Mouse (Mus musculus) embryonic fibroblast, embryonic 13.5 days (primary cell): ENCODE measurements around the gene H2-T24. TPM values are rescaled to one million over a fixed set of nuclear protein-coding genes. Genes with fewer than 3 reads are reported as not detected.

Source experiments
- H3K27ac ChIP-seq: 2 replicates; pipeline ENCODE4 v1.5.1; 2012; ENCODE audit warnings: low read length, control low read depth, inconsistent platforms; ENCODE audit not compliant: insufficient read depth
- H3K4me1 ChIP-seq: 2 replicates; pipeline ENCODE4 v1.6.1; 2011; ENCODE audit warnings: low read length; ENCODE audit not compliant: control insufficient read depth, insufficient read depth
- H3K4me3 ChIP-seq: 2 replicates; pipeline ENCODE4 v1.5.1; 2011; ENCODE audit warnings: mild to moderate bottlenecking, control low read depth, low read length; ENCODE audit not compliant: insufficient read depth
- CTCF ChIP-seq: IDR thresholded peaks from 2 replicates; pipeline ENCODE4 v1.5.1; 2011; ENCODE audit warnings: mild to moderate bottlenecking, control low read depth, low read length, moderate library complexity, borderline replicate concordance; ENCODE audit not compliant: insufficient read depth
- POLR2A ChIP-seq: IDR thresholded peaks from 2 replicates; pipeline ENCODE4 v1.6.1; 2011; ENCODE audit warnings: low read depth, mild to moderate bottlenecking, control low read depth, low read length, moderate library complexity
- polyA plus RNA-seq: library from polyadenylated mRNA; stranded (reverse); fragments of >200 nt; gene quantifications from 2 replicates; pipeline ENCODE4 v1.2.4, GENCODE M21; 2011; ENCODE audit warnings: low read depth; ENCODE audit not compliant: missing spikeins, insufficient read length

Gene H2-T24
- polyA plus RNA-seq, 1 experiment: not detected

DNA sequence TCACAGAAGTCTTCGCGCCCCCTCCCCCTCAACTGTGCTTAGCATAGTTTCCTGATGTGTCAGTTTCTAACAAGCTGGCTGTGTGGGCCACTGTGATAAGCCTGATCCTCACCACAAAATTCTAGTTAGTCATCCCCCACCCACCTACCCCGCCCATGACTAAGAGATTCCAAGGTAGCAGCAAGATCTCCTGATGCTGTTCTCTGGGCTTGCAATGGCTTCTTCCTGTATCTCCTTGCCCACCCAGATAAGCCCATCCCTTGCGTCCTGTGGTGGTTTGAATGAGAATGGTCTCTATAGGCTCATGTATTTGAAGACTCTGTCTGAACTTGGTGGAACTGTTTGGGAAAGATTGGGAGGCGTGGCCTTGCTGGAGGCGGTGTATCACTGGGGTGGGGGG, 18.4 kb downstream of the H2-T24 start:
- Histone ChIP-seq H3K4me3 (no peak overlapping the region), H3K27ac (peak overlapping the region; percentile 83), H3K4me1 (peaks cover 2% of the 10 kb centered on the region)
- TF ChIP-seq POLR2A (no peak), CTCF (no peak)

DNA sequence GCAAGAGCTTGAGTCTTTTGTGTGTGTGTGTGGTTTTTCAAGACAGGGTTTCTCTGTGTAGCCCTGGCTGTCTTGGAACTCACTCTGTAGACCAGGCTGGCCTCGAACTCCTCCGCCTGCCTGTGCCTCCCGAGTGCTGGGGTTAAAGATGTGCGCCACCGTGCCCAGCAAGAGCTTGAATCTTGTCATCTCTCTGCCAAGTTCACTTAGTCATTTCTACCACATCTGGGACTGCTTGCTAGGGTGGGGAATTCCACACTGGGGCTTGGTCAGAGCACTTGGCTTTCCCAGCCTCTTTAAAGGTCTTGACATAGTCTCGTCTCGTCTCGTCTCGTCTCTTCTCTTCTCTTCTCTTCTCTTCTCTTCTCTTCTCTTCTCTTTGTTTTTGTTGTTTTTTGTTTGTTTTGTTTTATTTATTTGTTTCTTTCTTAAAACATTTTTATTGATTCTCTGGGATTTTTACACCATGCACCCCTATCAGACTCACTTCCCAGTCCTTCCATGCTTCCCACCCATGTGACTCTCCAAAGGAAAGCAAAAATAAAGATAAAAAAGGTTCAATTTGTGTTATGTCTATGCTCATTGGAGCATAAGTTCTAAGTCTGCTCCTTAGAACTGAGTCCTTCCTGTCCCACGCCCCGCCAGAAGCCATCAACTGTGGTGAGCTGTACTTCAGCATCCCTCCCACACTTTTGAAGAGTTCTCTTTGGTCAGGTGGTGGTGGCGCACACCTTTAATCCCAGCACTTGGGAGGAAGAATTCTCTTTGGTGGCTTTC, 19.1 kb downstream of the H2-T24 start:
- H3K4me1 ChIP-seq: peaks cover 2% of the 10 kb centered on the region
- TF ChIP-seq POLR2A (no peak), CTCF (no peak)

DNA sequence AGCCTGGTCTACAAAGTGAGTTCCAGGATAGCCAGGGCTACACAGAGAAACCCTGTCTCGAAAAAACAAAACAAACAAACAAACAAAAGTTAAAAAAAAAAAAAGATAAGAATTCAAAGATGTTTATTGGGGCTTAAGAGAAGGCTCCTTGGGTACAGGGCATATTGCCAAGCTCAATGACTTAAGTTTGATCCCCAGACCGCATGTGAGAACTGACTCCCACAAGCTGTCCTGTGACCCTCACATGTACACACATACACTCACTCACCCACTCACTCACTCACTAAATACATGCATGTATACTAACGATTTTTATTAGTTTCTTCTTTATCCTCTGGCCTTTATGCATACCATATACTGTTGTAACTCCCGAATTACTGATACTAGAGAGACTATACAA, 20.0 kb downstream of the H2-T24 start:
- Histone ChIP-seq H3K4me3 (no peak overlapping the region), H3K4me1 (peaks cover 4% of the 10 kb centered on the region), H3K27ac (peak overlapping the region; percentile 93)
- no peak for TF ChIP-seq CTCF
- TF ChIP-seq POLR2A: no peak

More for the DNA sequence above, 19.1 kb downstream of the H2-T24 start:
- Histone ChIP-seq H3K27ac (peak overlapping the region; percentile 93), H3K4me3 (no peak overlapping the region)

DNA sequence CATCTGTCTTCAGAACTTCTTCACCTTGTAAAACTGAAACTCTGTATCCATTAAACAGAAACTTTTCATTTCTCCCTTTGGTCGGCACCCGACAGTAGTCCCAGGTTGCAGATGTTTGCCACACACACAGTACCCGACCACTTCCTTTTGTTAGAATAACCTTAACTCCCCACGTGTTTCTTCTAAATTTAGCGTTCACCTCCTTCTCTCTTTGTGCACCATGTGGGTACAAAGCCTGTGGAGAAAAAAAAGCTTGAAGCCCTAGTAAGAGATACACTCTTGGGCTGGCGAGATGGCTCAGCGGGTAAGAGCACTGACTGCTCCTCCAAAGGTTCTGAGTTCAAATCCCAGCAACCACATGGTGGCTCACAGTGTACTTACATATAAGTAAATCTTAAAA, 21.0 kb downstream of the H2-T24 start:
- no peak overlapping the region for H3K4me3 ChIP-seq
- peaks cover 5% of the 10 kb centered on the region for H3K4me1 ChIP-seq
- TF ChIP-seq CTCF: no peak
- no peak for TF ChIP-seq POLR2A
- no peak overlapping the region for H3K27ac ChIP-seq

DNA sequence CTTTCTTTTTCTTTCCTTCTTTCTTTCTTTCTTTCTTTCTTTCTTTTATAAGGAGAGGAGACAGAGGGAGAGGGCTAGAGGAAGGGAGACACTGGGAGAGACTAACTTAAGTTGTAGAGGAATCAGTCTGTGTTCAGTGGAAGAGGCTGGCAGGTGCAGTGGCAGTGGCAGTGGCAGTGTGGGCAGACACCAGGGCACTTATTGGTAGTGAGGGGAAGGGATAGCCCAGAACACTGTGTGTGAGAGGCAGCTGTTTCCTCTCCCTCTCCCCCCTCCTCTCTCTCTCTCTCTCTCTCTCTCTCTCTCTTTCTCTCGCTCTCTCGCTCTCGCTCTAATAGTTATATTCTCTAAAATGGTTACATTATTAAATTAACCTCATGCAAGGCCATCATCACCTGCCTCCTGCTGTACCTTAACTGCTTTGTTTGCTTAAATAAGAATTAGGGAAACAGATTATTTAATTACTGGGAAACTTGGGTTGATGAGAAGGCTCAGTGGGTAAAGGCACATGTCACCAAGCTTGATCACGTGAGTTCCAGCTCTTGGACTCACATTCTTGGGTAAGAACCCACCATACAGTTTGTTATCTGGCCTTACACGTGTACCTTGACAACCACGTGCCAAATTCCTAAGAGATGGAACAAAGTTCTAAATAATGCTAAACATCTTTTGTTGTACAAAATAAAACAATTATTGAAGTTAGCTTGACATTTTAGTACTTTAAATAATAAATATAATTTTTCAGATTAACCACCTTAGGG, 21.6 kb downstream of the H2-T24 start:
- Histone ChIP-seq H3K27ac (no peak overlapping the region), H3K4me1 (peaks cover 5% of the 10 kb centered on the region), H3K4me3 (no peak overlapping the region)
- no peak for TF ChIP-seq CTCF
- no peak for TF ChIP-seq POLR2A

DNA sequence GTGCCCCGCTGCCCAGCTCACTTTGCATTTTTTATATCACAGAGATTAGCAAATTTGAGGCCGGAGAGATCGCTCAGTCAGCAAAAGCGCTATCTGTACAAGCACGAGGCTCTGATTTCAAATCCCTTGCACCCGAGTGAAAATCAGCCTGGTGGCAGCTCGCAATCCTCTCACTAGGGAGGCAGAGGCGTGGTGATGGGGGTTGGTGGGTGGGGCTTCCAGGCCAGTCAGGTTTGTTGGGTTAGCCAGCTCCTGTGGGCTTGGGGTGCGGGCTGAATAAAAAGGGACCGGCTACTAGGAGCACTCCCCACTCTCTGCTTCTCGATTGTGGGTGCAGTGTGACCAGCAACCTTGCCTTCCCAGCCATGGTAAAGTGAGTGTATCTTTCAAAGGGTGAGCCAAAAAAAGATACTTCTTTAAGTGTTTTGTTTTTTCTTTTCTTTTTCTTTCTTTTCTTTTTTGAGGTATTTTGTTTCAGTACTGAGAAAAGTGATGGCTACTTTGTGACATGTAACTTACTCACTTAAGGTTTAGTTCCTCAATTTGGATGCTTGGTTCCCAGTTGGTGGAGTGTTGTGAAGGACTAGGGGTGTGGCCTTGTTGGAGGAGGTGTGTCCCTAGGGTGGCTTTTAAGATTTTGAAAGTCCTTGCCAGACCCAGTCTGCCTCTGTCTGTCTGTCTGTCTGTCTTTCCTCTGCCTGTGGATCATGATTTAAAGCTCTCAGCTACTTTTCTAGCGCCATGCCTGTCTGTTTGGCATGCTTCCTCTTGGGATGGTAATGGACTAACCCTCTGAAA, 22.4 kb downstream of the H2-T24 start:
- Histone ChIP-seq H3K4me3 (no peak overlapping the region), H3K4me1 (peaks cover 5% of the 10 kb centered on the region), H3K27ac (no peak overlapping the region)
- no peak for TF ChIP-seq CTCF
- TF ChIP-seq POLR2A: no peak

DNA sequence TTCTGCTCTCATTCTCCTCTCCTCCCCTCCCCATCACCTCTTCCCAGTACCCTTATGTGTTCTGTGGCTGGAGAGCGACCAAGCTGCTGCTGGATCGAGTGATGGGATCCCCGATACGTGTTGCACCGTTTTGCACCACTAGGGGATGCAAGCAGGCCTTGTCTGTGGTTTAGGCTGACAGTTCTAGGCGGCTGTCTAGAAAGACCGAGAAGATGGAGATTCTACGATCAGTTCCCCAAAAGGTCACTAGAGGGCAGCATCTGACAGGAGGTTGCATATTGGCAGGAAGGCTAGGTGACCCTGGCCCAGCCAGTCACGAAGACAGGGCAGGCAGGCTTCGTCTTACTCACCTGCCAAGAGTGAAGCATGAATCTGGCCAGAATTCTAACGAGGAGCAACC, 23.4 kb downstream of the H2-T24 start:
- TF ChIP-seq POLR2A (no peak), CTCF (peak; percentile 91)
- H3K27ac ChIP-seq: no peak overlapping the region
- H3K4me1 ChIP-seq: peaks cover 2% of the 10 kb centered on the region
- no peak overlapping the region for H3K4me3 ChIP-seq

DNA sequence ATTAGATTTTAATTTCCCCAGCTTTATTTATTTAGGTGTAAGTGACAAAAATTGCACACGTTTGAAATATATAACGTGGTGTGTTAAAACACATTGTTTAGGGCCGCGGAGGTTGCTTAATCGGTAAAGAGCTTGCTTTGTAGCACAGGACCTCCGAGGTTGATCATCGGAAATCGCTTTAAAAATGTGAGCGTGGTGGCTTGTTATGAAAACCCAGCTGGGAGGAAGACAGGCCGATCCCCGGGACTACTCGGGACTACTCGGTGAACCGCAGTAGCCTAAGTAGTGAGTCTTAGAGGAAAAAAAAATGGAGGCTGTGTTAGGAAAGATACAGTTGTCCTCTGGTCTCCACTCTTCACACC, 25.5 kb downstream of the H2-T24 start:
- Histone ChIP-seq H3K4me3 (peak overlapping the region; percentile 76), H3K4me1 (0 out of 2 replicates have a peak, but pooled peaks cover 2% of the 10 kb centered on the region), H3K27ac (no peak overlapping the region)
- TF ChIP-seq POLR2A: no peak
- TF ChIP-seq CTCF: no peak

DNA sequence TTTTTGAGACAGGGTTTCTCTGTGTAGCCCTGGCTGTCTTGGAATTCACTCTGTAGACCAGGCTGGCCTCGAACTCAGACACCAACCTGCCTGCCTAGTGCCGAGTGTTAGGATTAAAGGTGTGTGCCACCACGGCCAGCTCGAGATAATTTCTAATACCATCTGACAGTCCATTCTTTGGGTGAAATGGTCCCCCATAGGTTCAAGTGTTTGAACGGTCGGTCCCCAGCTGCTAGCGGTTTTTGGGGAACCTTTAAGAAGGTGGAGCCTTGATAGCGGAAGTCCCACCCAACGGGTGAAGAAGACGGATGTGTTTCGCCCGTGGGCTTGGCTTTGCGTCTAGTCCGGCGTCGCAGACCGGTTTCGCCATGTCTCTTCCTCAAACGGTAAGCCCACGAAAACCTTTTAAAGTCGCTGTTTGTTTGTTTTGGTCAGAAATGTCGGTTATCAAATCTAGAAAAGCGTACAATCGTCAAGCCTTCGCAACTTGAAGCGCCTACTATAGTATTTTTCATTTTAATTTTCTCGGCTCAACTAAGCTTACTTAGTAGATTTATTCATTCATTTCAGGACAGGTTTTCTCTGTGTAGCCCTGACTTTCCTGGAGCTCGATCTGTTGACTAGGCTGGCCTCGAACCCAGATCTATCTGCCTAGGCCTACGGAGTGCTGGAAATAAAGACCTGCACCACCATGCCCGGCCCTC, 26.0 kb downstream of the H2-T24 start:
- TF ChIP-seq CTCF (no peak), POLR2A (peak; percentile 94)

More for the DNA sequence above, 26.0 kb downstream of the H2-T24 start:
- no peak overlapping the region for H3K27ac ChIP-seq
- peak overlapping the region; percentile 76 for H3K4me3 ChIP-seq
- 0 out of 2 replicates have a peak, but pooled peaks cover 2% of the 10 kb centered on the region for H3K4me1 ChIP-seq
